In the genomic region with DNA sequence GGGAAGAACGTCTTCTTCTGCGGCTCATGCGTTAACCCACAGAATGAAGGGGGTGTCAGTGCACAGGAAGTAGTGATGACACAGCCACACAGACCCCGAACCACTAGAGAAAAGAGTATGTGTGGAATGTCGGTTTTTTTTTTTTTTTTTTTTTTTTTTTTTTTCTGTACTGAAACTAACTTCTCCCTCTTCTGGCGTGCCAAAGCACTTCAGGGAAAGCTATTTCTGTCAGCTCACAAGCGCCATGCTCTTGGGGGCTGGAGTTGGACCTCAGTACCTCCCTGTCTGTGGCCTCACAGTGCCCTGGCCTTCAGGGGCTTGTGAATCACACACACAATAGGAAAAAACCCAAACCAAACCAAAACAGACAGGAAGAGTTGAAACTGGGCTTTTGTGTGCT, we compare ENCODE assay signal across 10 mouse cellular contexts.
A peak's percentile ranks its signal among the peaks of the same experiment; 100 is the strongest.
DNase-seq lines count a peak whose midpoint lies in the region; ATAC-seq lines count a peak whose summit lies in the region.
"Had no signal": no experiment of that assay in that cellular context is flagged by ENCODE, and none has a peak within 500 bp of the region (broad histone marks: within the 10 kb centered on the region; RNA-seq: fewer than 3 reads in every experiment).

No protein-coding gene starts in this region.

- WGBS in lung, embryonic 16.5 days, result under 1% methylated on average over 7 of the region's 7 CpGs
- WGBS in embryonic facial prominence, embryonic 15.5 days, result 3% methylated on average over 7 of the region's 7 CpGs

- peaks cover 14% of the 10 kb centered on the region for H3K4me1 ChIP-seq in lung, embryonic 16.5 days (replicated peaks; ENCODE audit: control insufficient read depth, insufficient read depth, low read length)
- H3K4me1 ChIP-seq in embryonic facial prominence, embryonic 15.5 days, result peaks cover 22% of the 10 kb centered on the region

- peak; percentile 52 for DNase-seq in embryo, embryonic 11 days
- no peak for DNase-seq in embryo, embryonic 9.5 days (ENCODE audit: extremely low spot score)
- DNase-seq in lung, postnatal 25 days (ENCODE audit: low spot score), result no peak
- no peak for DNase-seq in B cell, adult 2 months
- DNase-seq in layer of hippocampus, postnatal 36 days, result no peak

- H3K4me3 ChIP-seq in lung, embryonic 16.5 days (ENCODE audit: low read length), result peak overlapping the region; percentile 16; the same call in 1 of the 2 replicates
- H3K4me3 ChIP-seq in embryonic facial prominence, embryonic 15.5 days (replicated peaks), result no peak overlapping the region
- H3K4me3 ChIP-seq: limb, embryonic 13.5 days had no signal

- H3K27me3 ChIP-seq in lung, embryonic 16.5 days (ENCODE audit: control insufficient read depth, insufficient read depth, low read depth, low read length), result peaks cover 15% of the 10 kb centered on the region
- peaks cover 16% of the 10 kb centered on the region for H3K27me3 ChIP-seq in embryonic facial prominence, embryonic 15.5 days

- H3K9me3 ChIP-seq in lung, embryonic 16.5 days (ENCODE audit: control insufficient read depth, low read length), result no peaks in the 10 kb centered on the region
- H3K9me3 ChIP-seq in embryonic facial prominence, embryonic 15.5 days (replicated peaks), result no peaks in the 10 kb centered on the region
- H3K9me3 ChIP-seq: limb, embryonic 13.5 days had no signal

- ATAC-seq in lung, embryonic 16.5 days (ENCODE audit: low read depth), result peak; percentile 58
- ATAC-seq in embryonic facial prominence, embryonic 15.5 days (ENCODE audit: insufficient number of reproducible peaks, low FRiP score, low TSS enrichment, low read depth), result 0 out of 2 replicates have a peak, but pooled peaks have one; percentile 30
- peak; percentile 37; the same call in 1 of the 2 replicates for ATAC-seq in megakaryocyte progenitor cell, adult 5-6 weeks (replicated peaks; ENCODE audit: poor library complexity)
- ATAC-seq: CD4-positive, CD25-positive, alpha-beta regulatory T cell, adult 4 months had no signal

- no peaks in the 10 kb centered on the region for H3K36me3 ChIP-seq in lung, embryonic 16.5 days (ENCODE audit: control insufficient read depth, insufficient read depth, low read length)
- no peaks in the 10 kb centered on the region for H3K36me3 ChIP-seq in embryonic facial prominence, embryonic 15.5 days
- H3K36me3 ChIP-seq: limb, embryonic 13.5 days had no signal

- no peak overlapping the region for H3K9ac ChIP-seq in lung, embryonic 16.5 days (ENCODE audit: low read length)
- no peak overlapping the region for H3K9ac ChIP-seq in embryonic facial prominence, embryonic 15.5 days
- H3K9ac ChIP-seq: limb, embryonic 13.5 days had no signal

- no peak overlapping the region for H3K27ac ChIP-seq in lung, embryonic 16.5 days (ENCODE audit: low read length)
- 0 out of 2 replicates have a peak overlapping the region, but pooled peaks have one; percentile 2 for H3K27ac ChIP-seq in embryonic facial prominence, embryonic 15.5 days (replicated peaks)
- H3K27ac ChIP-seq: limb, embryonic 13.5 days had no signal

- H3K4me2 ChIP-seq in lung, embryonic 16.5 days (ENCODE audit: low read depth, low read length), result peak overlapping the region; percentile 47
- no peak overlapping the region; the same call in 1 of the 2 replicates for H3K4me2 ChIP-seq in embryonic facial prominence, embryonic 15.5 days (replicated peaks)
- H3K4me2 ChIP-seq: limb, embryonic 13.5 days had no signal
